Mouse (Mus musculus): ENCODE measurements at regions not wholly inside any gene's neighbourhood (a gene's known extent, or its start where the extent isn't known, plus 50 kb on each side); places are given as distances from the start of the nearest gene placed in this dataset.

- Histone ChIP-seq H3K9me3 (ENCODE audit: low read depth, low read length) (no peaks in the 10 kb centered on the region), H3K9ac (no peak overlapping the region), H3K27me3 (ENCODE audit: insufficient read depth, low read length) (no peaks in the 10 kb centered on the region), H3K36me3 (ENCODE audit: insufficient read depth) (no peaks in the 10 kb centered on the region), H3K4me3 (ENCODE audit: low read depth, low read length) (no peak overlapping the region), H3K4me1 (ENCODE audit: insufficient read depth) (no peaks in the 10 kb centered on the region), H3K27ac (ENCODE audit: low read depth) (no peak overlapping the region), H3K4me2 (no peak overlapping the region)
- ATAC-seq (ENCODE audit: insufficient read depth) (no peak), DNase-seq (no peak)
- WGBS = 79% methylated on average over 3 of the region's 3 CpGs
- TF ChIP-seq CTCF (IDR thresholded peaks at IDR 0.05; ENCODE audit: low read depth) = no peak
Measured at GRCm38 (mm10) chr3:63131883-63132282, 109.5 kb upstream of the Mme start.

- H3K4me2 ChIP-seq = no peak overlapping the region
- ATAC-seq (ENCODE audit: insufficient read depth) (peak; percentile 56; the same call in 1 of the 2 replicates), DNase-seq (peak; percentile 31)
Measured at GRCm38 (mm10) chr3:63137391-63138147, 103.8 kb upstream of the Mme start.

GRCm38 (mm10) chr3:63146237-63146636 lies 95.1 kb upstream of the Mme start:
- WGBS = 90% methylated on average over 5 of the region's 5 CpGs
- no peak for DNase-seq
- Histone ChIP-seq H3K9me3 (ENCODE audit: low read depth, low read length) (no peaks in the 10 kb centered on the region), H3K9ac (no peak overlapping the region), H3K27me3 (ENCODE audit: insufficient read depth, low read length) (no peaks in the 10 kb centered on the region), H3K4me1 (ENCODE audit: insufficient read depth) (no peaks in the 10 kb centered on the region), H3K36me3 (ENCODE audit: insufficient read depth) (no peaks in the 10 kb centered on the region), H3K27ac (ENCODE audit: low read depth) (no peak overlapping the region), H3K4me3 (ENCODE audit: low read depth, low read length) (no peak overlapping the region), H3K4me2 (no peak overlapping the region)
- TF ChIP-seq CTCF (IDR thresholded peaks at IDR 0.05; ENCODE audit: low read depth) = no peak
- ATAC-seq (ENCODE audit: insufficient read depth) = no peak

More at GRCm38 (mm10) chr3:63137391-63138147, 103.8 kb upstream of the Mme start:
- Histone ChIP-seq H3K36me3 (ENCODE audit: insufficient read depth) (no peaks in the 10 kb centered on the region), H3K4me1 (ENCODE audit: insufficient read depth) (no peaks in the 10 kb centered on the region), H3K27me3 (ENCODE audit: insufficient read depth, low read length) (no peaks in the 10 kb centered on the region), H3K9ac (no peak overlapping the region), H3K9me3 (ENCODE audit: low read depth, low read length) (no peaks in the 10 kb centered on the region), H3K27ac (ENCODE audit: low read depth) (no peak overlapping the region), H3K4me3 (ENCODE audit: low read depth, low read length) (no peak overlapping the region)
- no peak for TF ChIP-seq CTCF (IDR thresholded peaks at IDR 0.05; ENCODE audit: low read depth)
- WGBS = 49% methylated on average over 10 of the region's 10 CpGs

GRCm38 (mm10) chr3:63182411-63183166 lies 58.7 kb upstream of the Mme start:
- DNase-seq (no peak), ATAC-seq (ENCODE audit: insufficient read depth) (no peak)
- no peak overlapping the region for H3K4me3 ChIP-seq (ENCODE audit: low read depth, low read length)
- no peaks in the 10 kb centered on the region for H3K36me3 ChIP-seq (ENCODE audit: insufficient read depth)
- H3K9me3 ChIP-seq (ENCODE audit: low read depth, low read length) = no peaks in the 10 kb centered on the region
- H3K9ac ChIP-seq = no peak overlapping the region
- no peaks in the 10 kb centered on the region for H3K27me3 ChIP-seq (ENCODE audit: insufficient read depth, low read length)
- no peak for TF ChIP-seq CTCF (IDR thresholded peaks at IDR 0.05; ENCODE audit: low read depth)
- H3K4me1 ChIP-seq (ENCODE audit: insufficient read depth) = no peaks in the 10 kb centered on the region
- no peak overlapping the region for H3K4me2 ChIP-seq
- WGBS = 83% methylated on average over 5 of the region's 5 CpGs
- H3K27ac ChIP-seq (ENCODE audit: low read depth) = no peak overlapping the region

- no peak for DNase-seq
- WGBS = 79% methylated on average over 3 of the region's 3 CpGs
- Histone ChIP-seq H3K4me2 (no peak overlapping the region), H3K4me1 (ENCODE audit: insufficient read depth) (no peaks in the 10 kb centered on the region), H3K4me3 (ENCODE audit: low read depth, low read length) (no peak overlapping the region), H3K27me3 (ENCODE audit: insufficient read depth, low read length) (no peaks in the 10 kb centered on the region), H3K27ac (ENCODE audit: low read depth) (no peak overlapping the region), H3K36me3 (ENCODE audit: insufficient read depth) (no peaks in the 10 kb centered on the region), H3K9me3 (ENCODE audit: low read depth, low read length) (no peaks in the 10 kb centered on the region), H3K9ac (no peak overlapping the region)
- no peak for ATAC-seq (ENCODE audit: insufficient read depth)
- no peak for TF ChIP-seq CTCF (IDR thresholded peaks at IDR 0.05; ENCODE audit: low read depth)
Measured at GRCm38 (mm10) chr3:63187836-63188440, 53.4 kb upstream of the Mme start.

Data from lung, embryonic 14.5 days (tissue).